Mouse (Mus musculus) forebrain, embryonic 13.5 days (tissue): ENCODE results near the gene Susd2. TPM values are rescaled to one million over a fixed set of nuclear protein-coding genes. Genes with fewer than 3 reads are reported as not detected.
A peak's percentile ranks its signal among the peaks of the same experiment; 100 is the strongest.

Experiments used
- ATAC-seq: fragments of 200-750 bp; cut with Nextera tagmentation; 2 replicates; pipeline ENCODE4 v1.8.0; 2017
- H3K27ac ChIP-seq: fragments of 300-500 bp; sonication (generic); 2 replicates; pipeline ENCODE4 v1.5.1; 2015; ENCODE audit warnings: inconsistent platforms, mild to moderate bottlenecking, moderate library complexity
- H3K27me3 ChIP-seq: fragments of 300-500 bp; sonication (generic); 2 replicates; pipeline ENCODE4 v1.6.1; 2015; ENCODE audit warnings: mild to moderate bottlenecking, inconsistent platforms
- H3K36me3 ChIP-seq: fragments of 300-500 bp; sonication (generic); 2 replicates; pipeline ENCODE4 v1.6.1; 2015; ENCODE audit warnings: mild to moderate bottlenecking, inconsistent platforms; ENCODE audit not compliant: poor library complexity, severe bottlenecking
- H3K4me1 ChIP-seq: fragments of 300-500 bp; sonication (generic); 2 replicates; pipeline ENCODE4 v1.6.1; 2015; ENCODE audit warnings: inconsistent platforms
- H3K4me2 ChIP-seq: fragments of 300-500 bp; sonication (generic); 2 replicates; pipeline ENCODE4 v1.6.1; 2015; ENCODE audit warnings: inconsistent platforms, mild to moderate bottlenecking, moderate library complexity
- H3K4me3 ChIP-seq: fragments of 300-500 bp; sonication (generic); 2 replicates; pipeline ENCODE4 v1.5.1; 2015; ENCODE audit warnings: mild to moderate bottlenecking, inconsistent platforms
- H3K9ac ChIP-seq: fragments of 300-500 bp; sonication (generic); 2 replicates; pipeline ENCODE4 v1.6.1; 2015; ENCODE audit warnings: mild to moderate bottlenecking, inconsistent platforms
- H3K9me3 ChIP-seq: fragments of 300-500 bp; sonication (generic); replicated peaks from 2 replicates; pipeline ENCODE4 v1.6.1; 2016; ENCODE audit warnings: inconsistent platforms
- WGBS: fragments of 180-500 bp; shearing (Covaris S2); methylation state at CpG from one replicate; pipeline ENCODE4 v1.1.7; 2015; 5-methylcytosine and 5-hydroxymethylcytosine counted together
- polyA plus RNA-seq: library from polyadenylated mRNA; unstranded; fragments of >200 nt; fragmentation: Nextera tagmentation; extraction: Ambion mirVana; gene quantifications from 2 replicates; pipeline ENCODE4 v1.2.1, GENCODE M21; 2015

The Susd2 gene
- polyA plus RNA-seq, 1 experiment from 2014 or later = 0.97 TPM

DNA sequence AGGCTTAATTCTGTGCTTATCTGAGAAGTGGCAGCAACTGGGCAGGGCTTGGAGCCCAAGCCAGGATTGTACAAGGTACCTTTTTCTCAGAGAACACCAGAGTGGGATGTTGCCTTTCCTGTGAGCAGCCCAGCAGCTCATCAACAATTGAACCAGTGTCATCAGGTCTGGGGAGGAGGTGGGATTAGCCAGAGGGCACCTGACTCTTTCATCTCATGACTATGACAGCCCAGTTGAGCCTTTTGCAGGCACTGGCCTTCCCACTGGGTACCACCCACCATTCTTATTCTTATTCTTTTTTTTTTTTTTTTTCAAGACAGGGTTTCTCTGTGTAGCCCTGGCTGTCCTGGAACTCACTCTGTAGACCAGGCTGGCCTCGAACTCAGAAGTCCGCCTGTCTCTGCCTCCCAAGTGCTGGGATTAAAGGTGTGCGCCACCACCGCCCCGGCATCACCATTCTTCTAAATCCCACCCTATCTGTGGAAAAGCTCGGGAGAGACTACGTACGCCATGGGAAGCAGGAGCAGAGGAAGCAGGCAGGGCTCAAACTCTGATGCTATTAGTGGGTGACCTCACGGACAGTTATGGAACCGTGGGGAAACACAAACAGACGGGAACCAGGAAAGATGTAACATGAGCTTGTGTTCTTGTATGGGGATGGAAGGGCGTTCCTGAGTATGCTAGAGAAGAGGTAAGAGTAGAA is 7.6 kb downstream of the Susd2 start:
- Histone ChIP-seq H3K9ac (no peak overlapping the region), H3K36me3 (no peaks in the 10 kb centered on the region), H3K27me3 (no peaks in the 10 kb centered on the region), H3K4me3 (no peak overlapping the region), H3K4me2 (no peak overlapping the region), H3K9me3 (no peaks in the 10 kb centered on the region), H3K27ac (no peak overlapping the region), H3K4me1 (no peaks in the 10 kb centered on the region)
- 94% methylated on average over 12 of the region's 12 CpGs for WGBS
- ATAC-seq = no peak

DNA sequence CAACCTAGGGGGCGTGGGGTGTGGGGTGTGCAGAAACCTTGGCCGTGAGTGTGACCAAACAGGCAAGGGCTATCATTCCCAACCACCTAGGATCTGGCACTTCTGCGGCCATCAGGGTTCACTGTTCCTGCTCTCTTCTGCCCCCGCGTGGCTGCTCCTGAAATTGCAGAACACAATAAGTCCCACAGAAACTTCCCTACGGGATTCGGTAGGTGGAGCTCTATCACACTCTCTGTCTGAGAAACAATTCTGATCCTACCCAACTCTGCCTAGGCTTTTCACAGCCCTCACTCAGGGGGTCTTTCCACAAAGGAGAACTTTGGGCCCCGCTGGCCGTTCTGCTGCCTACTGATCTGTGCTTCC is 8.1 kb downstream of the Susd2 start:
- Histone ChIP-seq H3K4me1 (no peaks in the 10 kb centered on the region), H3K4me3 (no peak overlapping the region), H3K27me3 (no peaks in the 10 kb centered on the region), H3K36me3 (no peaks in the 10 kb centered on the region), H3K27ac (no peak overlapping the region), H3K9ac (no peak overlapping the region), H3K4me2 (no peak overlapping the region), H3K9me3 (no peaks in the 10 kb centered on the region)
- peak; percentile 57; the same call in 1 of the 2 replicates for ATAC-seq
- 4% methylated on average over 9 of the region's 9 CpGs for WGBS

GRCm38 (mm10) chr10:75635019-75635692 is 8.7 kb downstream of the Susd2 start:
- ATAC-seq = 0 out of 2 replicates have a peak, but pooled peaks have one; percentile 25
- no peak overlapping the region for H3K9ac ChIP-seq
- 70% methylated on average over 14 of the region's 14 CpGs for WGBS
- no peaks in the 10 kb centered on the region for H3K4me1 ChIP-seq
- no peak overlapping the region for H3K4me3 ChIP-seq
- no peak overlapping the region for H3K4me2 ChIP-seq
- no peaks in the 10 kb centered on the region for H3K27me3 ChIP-seq
- no peak overlapping the region for H3K27ac ChIP-seq
- H3K36me3 ChIP-seq = no peaks in the 10 kb centered on the region
- no peaks in the 10 kb centered on the region for H3K9me3 ChIP-seq

GRCm38 (mm10) chr10:75634610-75635009 is 9.2 kb downstream of the Susd2 start:
- 94% methylated on average over 8 of the region's 8 CpGs for WGBS
- Histone ChIP-seq H3K36me3 (no peaks in the 10 kb centered on the region), H3K27me3 (no peaks in the 10 kb centered on the region), H3K9me3 (no peaks in the 10 kb centered on the region), H3K27ac (no peak overlapping the region), H3K4me1 (no peaks in the 10 kb centered on the region), H3K4me3 (no peak overlapping the region), H3K9ac (no peak overlapping the region), H3K4me2 (no peak overlapping the region)
- ATAC-seq = no peak

DNA sequence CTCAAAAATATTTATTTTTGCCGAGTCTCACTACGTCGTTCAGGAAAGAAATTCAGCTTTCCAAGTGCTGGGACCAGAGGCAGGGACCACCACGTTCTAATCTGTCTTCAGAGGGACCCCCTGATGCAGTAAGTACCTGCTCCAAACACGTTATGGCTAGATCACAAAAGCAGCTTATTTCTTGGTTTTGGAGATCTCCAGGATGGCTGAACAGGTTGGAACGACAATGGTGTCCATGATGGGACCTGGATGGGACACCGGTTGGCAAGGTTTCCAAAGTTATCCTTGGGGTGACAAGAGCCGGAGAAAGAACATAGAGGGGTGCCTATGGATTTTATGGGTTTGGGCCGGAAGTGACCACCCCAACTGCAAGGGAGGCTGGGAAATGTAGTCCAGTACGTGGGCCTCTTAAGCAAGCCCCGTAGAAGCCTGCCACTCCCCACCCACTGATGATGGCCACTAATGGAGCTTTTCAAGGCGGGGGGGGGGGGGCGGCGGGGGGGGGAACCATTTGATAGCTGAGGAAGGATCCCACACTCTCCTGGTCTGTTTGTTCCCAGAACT is 10.2 kb downstream of the Susd2 start:
- Histone ChIP-seq H3K4me2 (no peak overlapping the region), H3K9ac (no peak overlapping the region), H3K36me3 (no peaks in the 10 kb centered on the region), H3K4me3 (no peak overlapping the region), H3K4me1 (no peaks in the 10 kb centered on the region), H3K27ac (no peak overlapping the region), H3K9me3 (no peaks in the 10 kb centered on the region), H3K27me3 (no peaks in the 10 kb centered on the region)
- 75% methylated on average over 14 of the region's 14 CpGs for WGBS
- ATAC-seq = no peak

- Histone ChIP-seq H3K9me3 (no peaks in the 10 kb centered on the region), H3K4me1 (no peaks in the 10 kb centered on the region), H3K4me2 (no peak overlapping the region), H3K27ac (no peak overlapping the region), H3K36me3 (no peaks in the 10 kb centered on the region), H3K4me3 (no peak overlapping the region), H3K27me3 (no peaks in the 10 kb centered on the region), H3K9ac (no peak overlapping the region)
- no peak for ATAC-seq
- WGBS = 84% methylated on average over 5 of the region's 5 CpGs
Observed at GRCm38 (mm10) chr10:75633048-75633447, 10.8 kb downstream of the Susd2 start.

- WGBS = 65% methylated on average over 5 of the region's 5 CpGs
- Histone ChIP-seq H3K9me3 (no peaks in the 10 kb centered on the region), H3K4me1 (no peaks in the 10 kb centered on the region), H3K4me3 (no peak overlapping the region), H3K27ac (no peak overlapping the region), H3K4me2 (no peak overlapping the region), H3K36me3 (no peaks in the 10 kb centered on the region), H3K27me3 (no peaks in the 10 kb centered on the region), H3K9ac (no peak overlapping the region)
- no peak for ATAC-seq
Observed at GRCm38 (mm10) chr10:75632633-75633032, 11.2 kb downstream of the Susd2 start.

DNA sequence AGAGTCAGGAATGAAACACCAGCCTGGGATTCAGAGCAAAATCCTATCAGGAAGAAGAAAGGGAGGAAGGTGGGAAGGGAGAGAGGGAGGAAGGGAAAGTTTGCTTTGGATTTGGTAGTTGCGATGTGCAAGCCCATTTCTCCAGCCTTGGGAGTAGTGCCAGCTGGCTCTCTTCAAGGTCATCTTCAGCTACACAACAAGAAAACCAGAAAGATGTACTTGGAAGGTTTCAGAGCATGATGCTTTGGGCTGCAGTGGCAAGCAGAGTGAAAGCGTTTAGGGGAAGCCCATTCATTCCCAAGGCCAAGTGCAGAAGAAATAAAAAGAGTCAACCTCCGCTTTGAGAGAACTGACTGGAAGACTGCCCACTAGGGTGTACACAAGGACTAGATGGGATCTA is 16.3 kb downstream of the Susd2 start:
- WGBS = 75% methylated on average over 3 of the region's 3 CpGs
- Histone ChIP-seq H3K9me3 (no peaks in the 10 kb centered on the region), H3K9ac (no peak overlapping the region), H3K27ac (no peak overlapping the region), H3K27me3 (no peaks in the 10 kb centered on the region), H3K36me3 (no peaks in the 10 kb centered on the region), H3K4me2 (no peak overlapping the region), H3K4me3 (no peak overlapping the region), H3K4me1 (no peaks in the 10 kb centered on the region)
- ATAC-seq = no peak

- WGBS = 68% methylated on average over 3 of the region's 3 CpGs
Observed at GRCm38 (mm10) chr10:75626991-75627390, 16.8 kb downstream of the Susd2 start.

GRCm38 (mm10) chr10:75625920-75626319 is 17.9 kb downstream of the Susd2 start:
- Histone ChIP-seq H3K9ac (no peak overlapping the region), H3K4me2 (no peak overlapping the region), H3K4me3 (no peak overlapping the region), H3K4me1 (no peaks in the 10 kb centered on the region), H3K27me3 (no peaks in the 10 kb centered on the region), H3K36me3 (no peaks in the 10 kb centered on the region), H3K27ac (no peak overlapping the region), H3K9me3 (no peaks in the 10 kb centered on the region)
- ATAC-seq = no peak
- WGBS = 64% methylated on average over 6 of the region's 6 CpGs

More at GRCm38 (mm10) chr10:75626991-75627390, 16.8 kb downstream of the Susd2 start:
- Histone ChIP-seq H3K9me3 (no peaks in the 10 kb centered on the region), H3K36me3 (no peaks in the 10 kb centered on the region), H3K4me2 (no peak overlapping the region), H3K27ac (no peak overlapping the region), H3K27me3 (no peaks in the 10 kb centered on the region), H3K4me3 (no peak overlapping the region), H3K4me1 (no peaks in the 10 kb centered on the region), H3K9ac (no peak overlapping the region)
- no peak for ATAC-seq

DNA sequence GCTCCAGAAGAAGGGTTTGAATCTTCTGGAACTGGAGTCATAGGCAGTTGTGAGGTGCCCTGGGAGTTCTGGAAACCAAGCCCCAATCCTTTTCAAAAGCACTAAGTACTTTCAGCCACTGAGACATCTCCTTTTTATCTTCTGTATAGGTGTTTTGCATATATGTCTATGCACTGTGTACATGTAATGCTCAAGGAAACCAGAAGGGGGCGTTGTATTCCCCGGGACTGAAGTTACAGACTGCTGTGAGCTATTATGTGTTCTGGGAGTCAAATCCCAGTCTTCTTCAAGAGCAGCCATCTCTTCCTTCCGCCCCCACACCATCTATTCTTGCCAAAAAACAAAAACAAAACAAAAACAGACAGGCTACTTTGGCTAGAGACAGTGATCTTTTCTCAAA is 23.0 kb downstream of the Susd2 start:
- no peak overlapping the region for H3K4me3 ChIP-seq
- H3K4me2 ChIP-seq = no peak overlapping the region
- no peak for ATAC-seq
- 49% methylated on average over 3 of the region's 3 CpGs for WGBS
- H3K36me3 ChIP-seq = no peaks in the 10 kb centered on the region
- H3K27ac ChIP-seq = no peak overlapping the region
- no peaks in the 10 kb centered on the region for H3K4me1 ChIP-seq
- no peaks in the 10 kb centered on the region for H3K9me3 ChIP-seq
- no peaks in the 10 kb centered on the region for H3K27me3 ChIP-seq
- no peak overlapping the region for H3K9ac ChIP-seq

DNA sequence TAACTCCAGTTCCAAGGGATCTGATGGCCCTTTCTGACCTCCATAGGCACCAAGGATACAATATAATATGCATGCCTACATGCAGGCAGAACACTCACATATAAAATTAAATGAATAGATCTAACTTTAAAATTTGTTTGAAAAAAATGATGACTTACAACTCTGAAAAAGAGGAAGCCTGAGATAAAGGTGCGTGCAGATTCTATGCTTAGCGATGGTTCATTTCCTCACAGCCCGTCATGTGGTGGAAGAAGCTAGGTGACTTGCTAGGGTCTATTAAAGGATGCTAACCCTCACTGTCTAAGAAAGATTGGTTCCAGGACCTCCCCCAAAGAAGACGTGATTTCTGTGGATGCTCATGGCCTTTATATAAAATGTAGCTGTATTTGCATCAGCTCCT is 27.8 kb downstream of the Susd2 start:
- no peak for ATAC-seq
- H3K27ac ChIP-seq = no peak overlapping the region
- no peaks in the 10 kb centered on the region for H3K4me1 ChIP-seq
- WGBS = 92% methylated on average over 4 of the region's 4 CpGs
- H3K36me3 ChIP-seq = no peaks in the 10 kb centered on the region
- H3K4me3 ChIP-seq = no peak overlapping the region
- no peak overlapping the region for H3K9ac ChIP-seq
- H3K27me3 ChIP-seq = no peaks in the 10 kb centered on the region
- H3K9me3 ChIP-seq = no peaks in the 10 kb centered on the region
- H3K4me2 ChIP-seq = no peak overlapping the region
